Mouse (Mus musculus) retina, embryonic 14.5 days (tissue): ENCODE measurements around the gene Ttll11.

ENCODE experiments used
- DNase-seq: peaks from one replicate; pipeline ENCODE4 v3.0.0-alpha.2; 2015; ENCODE audit warnings: low spot score

Gene Ttll11

DNA sequence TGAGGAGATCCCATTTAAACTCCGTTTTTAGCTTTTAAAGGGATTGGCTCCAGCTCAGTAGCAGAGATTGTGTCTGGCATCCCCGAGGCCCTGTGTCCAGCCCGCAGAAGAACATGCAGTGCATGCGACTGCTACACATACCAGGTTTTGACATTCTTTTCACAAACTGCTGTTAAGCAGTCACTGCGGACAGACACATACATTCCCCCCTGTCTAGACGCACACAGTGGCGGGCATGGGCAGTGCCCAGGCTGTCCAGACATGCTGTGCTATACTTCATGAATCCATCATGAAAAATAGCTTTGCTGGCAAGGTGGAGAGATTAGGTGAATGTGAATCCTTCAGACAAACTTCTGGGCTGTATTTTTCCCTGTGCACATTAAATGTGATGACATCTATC is 154.6 kb downstream of the Ttll11 start:
- DNase-seq, result no peak

- no peak for DNase-seq
These were observed 156.1 kb downstream of the Ttll11 start for GRCm38 (mm10) chr2:35823589-35823988.

GRCm38 (mm10) chr2:35818883-35819282 is 160.8 kb downstream of the Ttll11 start:
- DNase-seq, result no peak

DNA sequence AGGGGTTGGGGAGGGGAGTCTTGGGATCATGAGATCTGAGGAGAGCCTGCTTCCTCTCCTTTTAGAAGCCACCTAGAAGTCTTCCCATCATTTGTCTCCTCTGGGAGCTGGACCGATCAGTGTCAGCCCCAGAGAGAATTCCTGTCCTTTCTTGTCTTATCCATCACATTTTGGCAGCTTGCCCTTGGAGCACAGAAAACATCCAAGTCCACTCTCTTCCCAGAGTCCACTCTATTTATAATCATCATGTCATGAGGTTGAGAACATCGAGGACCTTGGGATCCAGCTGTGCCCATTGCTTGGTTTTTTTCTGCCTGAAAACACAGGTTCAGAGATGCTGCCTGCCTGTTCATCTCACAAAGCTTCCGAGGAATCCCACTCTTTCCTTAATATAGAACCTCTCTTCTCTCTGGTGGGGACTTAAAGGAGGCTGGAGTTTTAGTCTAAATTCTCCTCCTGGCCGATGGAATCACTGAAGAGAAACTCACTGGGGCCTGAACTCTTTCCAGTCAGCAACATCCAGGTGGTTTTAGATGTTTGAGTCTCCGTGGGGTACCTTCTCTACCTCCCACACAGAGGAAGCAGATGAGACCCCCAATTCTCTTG is 163.6 kb downstream of the Ttll11 start:
- no peak for DNase-seq

- peak; percentile 26 for DNase-seq
These were observed 167.2 kb downstream of the Ttll11 start for GRCm38 (mm10) chr2:35812561-35812933.

GRCm38 (mm10) chr2:35811801-35812560 is 167.7 kb downstream of the Ttll11 start:
- peak; percentile 53 for DNase-seq

GRCm38 (mm10) chr2:35810027-35810426 is 169.7 kb downstream of the Ttll11 start:
- no peak for DNase-seq

DNA sequence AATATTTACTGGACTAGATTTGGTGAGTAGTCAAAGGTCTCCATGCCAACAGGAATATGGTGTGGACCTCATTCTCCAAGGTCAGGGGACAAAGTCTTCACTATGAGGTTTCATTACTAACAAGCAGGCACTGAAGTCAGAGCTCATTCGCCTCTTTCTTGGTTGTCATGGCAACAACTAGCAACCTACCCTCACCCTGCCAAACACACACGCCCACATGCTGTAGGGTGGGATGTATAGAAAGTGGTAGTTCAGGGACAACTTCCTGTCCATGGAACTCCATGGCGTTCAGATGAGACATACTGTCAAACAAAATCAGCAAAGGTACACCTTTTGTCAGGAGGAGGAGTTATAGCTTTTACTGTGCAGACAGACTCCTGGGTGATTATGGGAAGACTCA is 170.6 kb downstream of the Ttll11 start:
- peak; percentile 32 for DNase-seq

DNA sequence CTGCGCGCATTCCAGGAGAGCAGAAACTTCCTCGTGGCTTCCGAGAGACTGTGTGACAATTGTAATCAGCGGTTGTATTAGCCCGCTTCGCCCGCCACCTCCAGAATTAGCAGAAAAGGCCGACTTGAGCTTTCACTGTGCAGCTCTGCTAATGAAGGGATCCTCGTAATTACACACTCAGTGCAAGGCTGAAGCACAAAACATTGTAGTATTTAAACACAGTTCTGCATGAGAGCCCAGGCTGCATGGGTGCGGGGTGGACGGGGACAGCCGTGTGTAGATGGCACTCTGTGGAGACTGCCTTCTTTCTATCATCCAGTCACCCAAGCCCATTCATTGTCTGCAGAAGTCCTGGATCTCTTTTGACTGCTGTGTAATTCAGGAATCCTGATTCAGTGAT is 173.8 kb downstream of the Ttll11 start:
- DNase-seq, result no peak

- DNase-seq, result no peak
These were observed 176.6 kb downstream of the Ttll11 start for GRCm38 (mm10) chr2:35803095-35803494.

DNA sequence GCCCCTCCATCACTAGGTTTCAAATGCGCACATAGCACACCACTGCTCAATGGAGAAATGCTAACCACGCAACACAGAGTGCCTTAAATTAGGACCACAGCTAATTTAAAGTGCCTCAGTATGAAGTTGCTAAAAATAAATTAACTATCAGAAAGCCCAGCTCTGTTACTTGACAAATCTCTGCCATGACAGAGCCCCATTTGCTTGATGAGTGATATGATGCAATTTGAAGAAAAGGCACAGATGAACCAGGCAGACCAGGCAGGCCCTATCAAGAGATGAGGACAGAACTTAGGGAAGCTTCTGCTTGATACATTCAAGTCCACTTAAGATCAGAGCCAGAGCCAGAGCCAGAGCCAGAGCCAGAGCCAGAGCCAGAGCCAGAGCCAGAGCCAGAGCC is 178.0 kb downstream of the Ttll11 start:
- DNase-seq, result no peak

GRCm38 (mm10) chr2:35799073-35799472 is 180.6 kb downstream of the Ttll11 start:
- DNase-seq, result no peak

DNA sequence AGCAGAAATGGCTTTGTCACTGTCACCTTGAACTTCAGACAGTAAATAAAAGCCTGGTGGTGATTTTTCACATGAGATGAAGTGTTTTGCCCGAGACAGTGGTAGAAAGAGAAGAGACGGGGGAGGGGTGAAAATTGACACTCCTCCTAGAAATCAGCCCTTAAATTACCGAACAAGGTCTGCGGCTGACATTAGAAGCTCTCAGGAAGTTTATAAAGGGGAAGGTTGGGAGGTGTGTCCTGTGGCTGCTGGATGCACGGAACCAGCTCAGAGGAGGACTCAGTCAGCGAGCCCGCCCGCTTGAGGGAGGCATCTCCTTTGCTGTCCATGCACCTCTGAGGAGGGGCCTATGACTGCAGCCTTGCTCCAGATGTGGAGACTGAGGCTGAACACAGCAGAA is 181.7 kb downstream of the Ttll11 start:
- no peak for DNase-seq

- no peak for DNase-seq
These were observed 190.1 kb downstream of the Ttll11 start for GRCm38 (mm10) chr2:35789362-35790326.

DNA sequence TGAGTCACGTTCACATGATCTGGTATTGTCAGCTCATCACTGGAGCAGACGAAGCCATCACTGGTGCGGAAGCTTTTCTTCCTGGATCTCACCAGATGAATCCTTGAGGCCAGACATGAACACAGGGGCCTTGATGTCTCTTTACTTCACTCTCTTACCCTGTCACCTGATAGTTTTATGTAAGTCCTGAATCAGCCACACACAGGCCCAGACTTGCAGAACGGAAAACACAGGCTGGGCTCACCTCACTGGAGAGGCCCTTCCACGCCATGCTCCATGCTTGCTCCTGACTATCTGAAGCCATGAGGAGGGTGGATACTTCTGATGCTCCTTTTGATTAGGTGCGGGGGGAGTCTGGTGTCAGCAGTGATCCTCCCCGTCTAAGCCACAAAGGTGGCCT is 193.8 kb downstream of the Ttll11 start:
- DNase-seq, result no peak

GRCm38 (mm10) chr2:35783368-35783767 is 196.3 kb downstream of the Ttll11 start:
- DNase-seq, result no peak

GRCm38 (mm10) chr2:35779266-35779665 is 200.4 kb downstream of the Ttll11 start:
- no peak for DNase-seq

- DNase-seq, result no peak
These were observed 202.8 kb downstream of the Ttll11 start for GRCm38 (mm10) chr2:35776935-35777334.

- DNase-seq, result no peak
These were observed 204.1 kb downstream of the Ttll11 start for GRCm38 (mm10) chr2:35775651-35776055.

- DNase-seq, result no peak
These were observed 209.2 kb downstream of the Ttll11 start for GRCm38 (mm10) chr2:35770541-35770940.

DNA sequence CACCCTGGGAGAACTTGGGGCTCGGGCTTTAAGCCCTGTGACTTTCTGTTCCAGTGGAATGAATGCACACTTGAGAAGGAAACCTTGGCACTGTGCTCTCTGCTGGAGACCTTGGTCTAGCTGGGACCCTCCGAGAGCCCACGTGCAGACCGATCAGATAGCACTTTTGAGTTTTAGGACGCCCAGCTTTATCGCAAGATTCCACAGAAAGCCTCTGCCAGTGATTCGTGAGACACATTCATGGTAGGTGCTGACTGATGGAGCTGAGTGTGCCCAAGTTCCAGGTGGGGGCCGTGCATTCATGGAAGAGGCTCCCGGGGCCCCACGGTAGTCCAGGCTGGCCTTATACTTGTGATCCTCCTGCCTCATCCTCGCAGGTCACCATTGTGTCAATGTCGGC is 210.3 kb downstream of the Ttll11 start:
- no peak for DNase-seq

DNA sequence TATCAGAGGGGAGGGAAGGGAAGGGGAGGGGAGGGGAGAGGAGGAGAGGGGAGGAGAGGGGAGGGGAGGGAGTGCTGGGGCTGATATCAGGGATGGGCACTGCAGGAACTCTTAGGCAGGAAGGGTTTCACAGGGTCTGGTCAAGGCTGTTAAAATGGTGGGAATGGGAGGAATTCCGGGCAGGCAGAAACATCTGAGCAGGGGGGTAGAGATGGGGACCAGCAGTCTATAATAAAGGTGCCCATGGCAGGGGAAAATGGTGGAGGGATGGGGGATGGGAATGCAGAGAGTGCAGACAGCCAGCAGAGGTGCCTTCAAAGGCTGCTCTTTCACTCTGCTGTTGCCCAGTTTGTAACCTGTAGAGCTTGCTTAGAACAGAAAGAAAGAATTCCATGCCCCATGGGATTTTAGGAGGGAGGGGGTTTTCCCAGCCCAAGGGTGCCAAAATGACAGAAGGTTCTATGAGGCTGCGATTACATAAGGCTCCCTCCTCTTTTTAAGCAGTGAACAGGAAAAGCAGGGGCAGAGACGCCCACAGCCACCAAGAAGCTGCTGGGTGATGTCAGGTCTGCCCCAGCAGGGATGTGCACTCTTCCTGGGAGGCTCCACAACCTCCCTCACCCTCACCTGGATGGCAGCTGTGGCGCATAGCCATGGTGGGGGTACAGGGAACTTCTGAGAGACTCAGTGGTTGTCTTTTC is 211.0 kb downstream of the Ttll11 start:
- DNase-seq, result no peak
